Mouse (Mus musculus) stomach, embryonic 14.5 days (tissue): Measurements from ENCODE around the gene Rock2. TPM values are rescaled to one million over a fixed set of nuclear protein-coding genes. Genes with fewer than 3 reads are reported as not detected.

ENCODE experiments used
- ATAC-seq: fragments of 200-750 bp; cut with Nextera tagmentation; 2 replicates; pipeline ENCODE4 v1.8.0; 2017; ENCODE audit warnings: low read depth, moderate TSS enrichment; ENCODE audit not compliant: insufficient number of reproducible peaks, insufficient read depth, low FRiP score
- H3K27ac ChIP-seq: fragments of 300-500 bp; sonication (generic); 2 replicates; pipeline ENCODE4 v1.5.1; 2014; ENCODE audit warnings: mild to moderate bottlenecking, low read length, moderate library complexity, mixed read lengths
- H3K27me3 ChIP-seq: fragments of 300-500 bp; sonication (generic); 2 replicates; pipeline ENCODE4 v1.6.1; 2014; ENCODE audit warnings: low read length, control low read depth, mixed read lengths; ENCODE audit not compliant: control insufficient read depth, insufficient read depth
- H3K36me3 ChIP-seq: fragments of 300-500 bp; sonication (generic); 2 replicates; pipeline ENCODE4 v1.6.1; 2014; ENCODE audit warnings: mild to moderate bottlenecking, control low read depth, low read length, moderate library complexity, mixed read lengths; ENCODE audit not compliant: control insufficient read depth, insufficient read depth
- H3K4me1 ChIP-seq: fragments of 300-500 bp; sonication (generic); 2 replicates; pipeline ENCODE4 v1.6.1; 2014; ENCODE audit warnings: low read length, control low read depth, mixed read lengths; ENCODE audit not compliant: control insufficient read depth, insufficient read depth
- H3K4me2 ChIP-seq: fragments of 300-500 bp; sonication (generic); replicated peaks from 2 replicates; pipeline ENCODE4 v1.6.1; 2014; ENCODE audit warnings: low read depth, low read length, control low read depth
- H3K4me3 ChIP-seq: fragments of 300-500 bp; sonication (generic); 2 replicates; pipeline ENCODE4 v1.5.1; 2014; ENCODE audit warnings: low read depth, low read length, control low read depth
- H3K9ac ChIP-seq: fragments of 300-500 bp; sonication (generic); replicated peaks from 2 replicates; pipeline ENCODE4 v1.6.1; 2014; ENCODE audit warnings: low read depth, mild to moderate bottlenecking, control low read depth, low read length, moderate library complexity, mixed read lengths
- H3K9me3 ChIP-seq: fragments of 300-500 bp; sonication (generic); 2 replicates; pipeline ENCODE4 v1.6.1; 2016; ENCODE audit warnings: low read depth, low read length, control low read depth; ENCODE audit not compliant: control insufficient read depth
- WGBS: fragments of 180-500 bp; shearing (Covaris S2); extraction: QIAGEN DNeasy Blood & Tissue Kit; methylation state at CpG from one replicate; pipeline ENCODE4 v1.1.7; 2014; 5-methylcytosine and 5-hydroxymethylcytosine counted together
- polyA plus RNA-seq: library from polyadenylated mRNA; unstranded; fragments of >200 nt; fragmentation: Nextera tagmentation; extraction: Ambion mirVana; gene quantifications from 2 replicates; pipeline ENCODE4 v1.2.1, GENCODE M21; 2014

Gene Rock2
- polyA plus RNA-seq, 1 experiment from 2014 or later = 25.5 TPM

DNA sequence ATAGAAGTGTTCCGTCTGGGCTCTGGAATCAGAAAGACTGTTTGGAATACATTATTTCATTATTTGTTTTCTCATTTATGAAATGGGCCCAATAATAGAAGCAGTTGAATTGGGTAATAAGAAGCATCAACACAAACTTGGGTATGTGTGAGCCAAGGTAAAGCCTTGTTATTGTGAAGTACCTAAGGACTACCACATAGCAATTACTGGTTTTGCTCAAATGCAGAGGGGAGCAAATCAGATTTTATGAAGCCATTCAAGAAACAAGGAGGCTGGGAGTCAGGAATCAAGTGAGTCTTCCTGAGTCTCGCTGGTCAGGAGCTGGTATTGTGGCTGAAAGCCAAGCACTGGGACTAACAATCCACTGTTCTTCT, 38.4 kb upstream of the Rock2 start:
- H3K4me2 ChIP-seq = no peak overlapping the region
- H3K4me1 ChIP-seq = peaks cover 2% of the 10 kb centered on the region; the same call in 1 of the 2 replicates
- H3K4me3 ChIP-seq = no peak overlapping the region
- no peaks in the 10 kb centered on the region for H3K9me3 ChIP-seq
- no peaks in the 10 kb centered on the region for H3K27me3 ChIP-seq
- no peak overlapping the region for H3K27ac ChIP-seq
- no peak overlapping the region for H3K9ac ChIP-seq
- no peak for ATAC-seq
- H3K36me3 ChIP-seq = no peaks in the 10 kb centered on the region
- 57% methylated on average over 2 of the region's 2 CpGs for WGBS

DNA sequence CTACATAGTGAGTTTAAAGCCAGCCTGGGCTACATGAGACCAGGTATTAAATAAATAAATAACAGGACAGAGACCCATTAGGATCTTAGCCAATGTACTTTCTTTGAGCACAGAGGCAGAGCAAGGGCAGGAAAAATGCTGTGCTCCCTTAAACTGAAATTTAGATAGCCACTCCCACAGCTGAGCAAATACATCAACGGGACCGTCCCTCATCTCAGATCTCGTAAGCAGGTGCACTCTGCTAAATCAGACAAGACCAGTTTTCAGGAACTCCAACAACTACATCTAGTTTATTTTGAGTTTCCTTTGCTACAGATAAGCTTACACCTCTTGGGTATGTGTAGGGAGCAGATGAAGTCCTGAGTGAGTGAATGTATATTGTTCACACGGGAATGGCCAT, 36.6 kb upstream of the Rock2 start:
- H3K27ac ChIP-seq = no peak overlapping the region
- no peak for ATAC-seq
- H3K27me3 ChIP-seq = no peaks in the 10 kb centered on the region
- H3K36me3 ChIP-seq = no peaks in the 10 kb centered on the region
- no peaks in the 10 kb centered on the region for H3K9me3 ChIP-seq
- 58% methylated on average over 4 of the region's 4 CpGs for WGBS
- H3K9ac ChIP-seq = no peak overlapping the region
- H3K4me2 ChIP-seq = no peak overlapping the region
- H3K4me3 ChIP-seq = no peak overlapping the region
- H3K4me1 ChIP-seq = peaks cover 2% of the 10 kb centered on the region; the same call in 1 of the 2 replicates

GRCm38 (mm10) chr12:16859781-16860180, 34.9 kb upstream of the Rock2 start:
- H3K4me2 ChIP-seq = no peak overlapping the region
- no peak overlapping the region for H3K4me3 ChIP-seq
- no peaks in the 10 kb centered on the region for H3K9me3 ChIP-seq
- no peak for ATAC-seq
- H3K27ac ChIP-seq = no peak overlapping the region
- H3K27me3 ChIP-seq = no peaks in the 10 kb centered on the region
- 90% methylated on average over 2 of the region's 2 CpGs for WGBS
- no peaks in the 10 kb centered on the region for H3K36me3 ChIP-seq
- peaks cover 2% of the 10 kb centered on the region; the same call in 1 of the 2 replicates for H3K4me1 ChIP-seq
- no peak overlapping the region for H3K9ac ChIP-seq

DNA sequence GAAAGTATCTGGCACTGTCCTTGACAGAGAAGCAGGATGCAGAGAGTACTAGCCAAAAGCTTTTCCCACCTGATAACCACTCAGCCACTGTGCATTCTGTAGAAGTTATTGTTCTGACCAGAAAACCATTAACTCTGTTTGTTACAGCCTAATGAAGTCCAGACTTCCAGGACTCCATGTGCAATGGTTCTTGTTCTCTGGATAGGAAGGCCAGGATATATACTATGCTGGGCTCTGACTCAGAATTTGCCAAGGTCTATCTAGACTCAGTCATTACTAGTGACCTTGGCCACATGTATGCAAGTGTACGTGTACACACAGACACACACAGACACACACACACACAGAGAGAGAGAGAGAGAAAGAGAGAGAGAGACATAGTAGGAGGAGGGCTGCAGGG, 34.2 kb upstream of the Rock2 start:
- Histone ChIP-seq H3K27me3 (no peaks in the 10 kb centered on the region), H3K9me3 (no peaks in the 10 kb centered on the region), H3K9ac (no peak overlapping the region), H3K4me2 (no peak overlapping the region), H3K36me3 (no peaks in the 10 kb centered on the region), H3K4me1 (peaks cover 2% of the 10 kb centered on the region; the same call in 1 of the 2 replicates), H3K4me3 (no peak overlapping the region), H3K27ac (peak overlapping the region; percentile 66; the same call in 1 of the 2 replicates)
- 48% methylated on average over 1 of the region's 1 CpGs for WGBS
- ATAC-seq = no peak

- H3K27me3 ChIP-seq = no peaks in the 10 kb centered on the region
- H3K4me3 ChIP-seq = no peak overlapping the region
- no peak for ATAC-seq
- H3K4me1 ChIP-seq = peaks cover 6% of the 10 kb centered on the region
- peak overlapping the region; percentile 66; the same call in 1 of the 2 replicates for H3K27ac ChIP-seq
- no peaks in the 10 kb centered on the region for H3K9me3 ChIP-seq
- 37% methylated on average over 3 of the region's 3 CpGs for WGBS
- H3K4me2 ChIP-seq = no peak overlapping the region
- H3K36me3 ChIP-seq = no peaks in the 10 kb centered on the region
- no peak overlapping the region for H3K9ac ChIP-seq
Observed at GRCm38 (mm10) chr12:16860961-16861360, 33.7 kb upstream of the Rock2 start.

DNA sequence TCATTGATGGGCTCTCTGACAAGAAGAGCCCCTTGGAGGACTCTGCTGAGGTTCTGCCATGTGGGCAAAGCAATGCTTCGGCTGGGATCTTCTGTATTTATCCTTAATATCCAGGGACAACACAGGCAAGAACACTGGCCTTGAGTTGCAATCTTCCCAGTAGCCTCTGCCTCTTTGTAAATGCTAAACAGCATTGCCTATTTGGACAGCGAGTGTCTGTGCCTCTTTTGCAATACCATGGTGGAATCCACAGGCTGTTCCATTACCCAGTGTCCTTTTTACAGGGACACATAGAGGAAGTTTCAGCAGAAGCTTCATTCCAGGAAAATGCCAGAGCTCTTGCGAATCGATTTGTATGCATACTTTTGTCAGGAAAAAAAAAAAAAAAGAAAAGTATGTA, 30.2 kb upstream of the Rock2 start:
- Histone ChIP-seq H3K27ac (no peak overlapping the region), H3K4me1 (peaks cover 25% of the 10 kb centered on the region), H3K4me2 (no peak overlapping the region), H3K9ac (no peak overlapping the region), H3K4me3 (no peak overlapping the region), H3K36me3 (no peaks in the 10 kb centered on the region), H3K27me3 (no peaks in the 10 kb centered on the region), H3K9me3 (no peaks in the 10 kb centered on the region)
- 78% methylated on average over 4 of the region's 4 CpGs for WGBS
- no peak for ATAC-seq

DNA sequence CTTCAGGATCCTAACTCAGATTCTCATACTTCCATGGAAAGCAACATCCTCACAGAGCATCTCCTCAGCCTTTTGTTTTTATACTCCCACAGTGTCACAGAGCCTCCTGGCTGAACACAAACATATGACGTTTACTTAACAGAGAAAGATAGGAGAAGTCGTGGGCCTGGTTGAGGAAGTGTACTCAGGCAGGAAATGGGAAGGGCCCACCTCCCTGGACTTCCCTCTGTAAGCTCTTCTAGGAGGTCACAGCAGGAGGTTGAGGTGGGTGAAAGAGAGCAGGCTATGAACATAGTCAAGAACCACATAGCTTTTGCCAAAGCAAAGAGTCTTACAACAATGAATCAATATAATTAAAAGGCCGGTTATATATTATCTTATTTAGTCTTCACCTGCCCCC, 28.8 kb upstream of the Rock2 start:
- WGBS = 32% methylated on average over 3 of the region's 3 CpGs
- H3K4me1 ChIP-seq = peaks cover 37% of the 10 kb centered on the region
- H3K4me2 ChIP-seq = no peak overlapping the region
- H3K27me3 ChIP-seq = no peaks in the 10 kb centered on the region
- H3K9ac ChIP-seq = no peak overlapping the region
- H3K36me3 ChIP-seq = no peaks in the 10 kb centered on the region
- peak overlapping the region; percentile 23; the same call in 1 of the 2 replicates for H3K27ac ChIP-seq
- no peak for ATAC-seq
- no peaks in the 10 kb centered on the region for H3K9me3 ChIP-seq
- H3K4me3 ChIP-seq = no peak overlapping the region

- H3K4me1 ChIP-seq = peaks cover 38% of the 10 kb centered on the region
- no peak overlapping the region for H3K4me3 ChIP-seq
- no peaks in the 10 kb centered on the region for H3K27me3 ChIP-seq
- H3K9ac ChIP-seq = no peak overlapping the region
- no peaks in the 10 kb centered on the region for H3K36me3 ChIP-seq
- H3K27ac ChIP-seq = peak overlapping the region; percentile 23; the same call in 1 of the 2 replicates
- no peaks in the 10 kb centered on the region for H3K9me3 ChIP-seq
- ATAC-seq = 0 out of 2 replicates have a peak, but pooled peaks have one; percentile 5
- H3K4me2 ChIP-seq = no peak overlapping the region
- 5% methylated on average over 3 of the region's 3 CpGs for WGBS
Observed at GRCm38 (mm10) chr12:16866460-16866859, 28.2 kb upstream of the Rock2 start.

DNA sequence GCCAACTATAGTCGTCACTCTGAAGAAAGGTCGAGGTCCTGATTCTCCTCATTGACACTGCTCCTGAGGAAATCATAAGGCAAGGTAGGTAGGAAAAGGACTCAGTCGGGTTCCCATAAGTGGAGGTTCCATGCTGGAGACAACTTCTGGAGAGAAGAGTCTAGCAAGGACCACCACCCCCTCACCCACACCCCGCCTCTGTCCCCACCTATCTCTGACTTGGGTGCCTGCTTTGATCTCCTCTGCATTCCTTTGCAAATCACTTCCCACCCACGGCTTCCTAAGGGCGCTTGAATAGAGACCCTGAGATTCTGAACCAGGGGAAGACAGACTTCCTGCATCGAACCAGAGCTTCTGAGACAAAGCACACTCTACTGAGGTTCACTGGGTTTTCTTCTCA, 27.4 kb upstream of the Rock2 start:
- H3K27ac ChIP-seq = no peak overlapping the region
- H3K4me1 ChIP-seq = peaks cover 38% of the 10 kb centered on the region
- H3K27me3 ChIP-seq = no peaks in the 10 kb centered on the region
- H3K36me3 ChIP-seq = no peaks in the 10 kb centered on the region
- ATAC-seq = no peak
- no peak overlapping the region for H3K4me3 ChIP-seq
- WGBS = 58% methylated on average over 7 of the region's 7 CpGs
- no peaks in the 10 kb centered on the region for H3K9me3 ChIP-seq
- no peak overlapping the region for H3K9ac ChIP-seq
- H3K4me2 ChIP-seq = no peak overlapping the region
